Mouse (Mus musculus) G1E (cell line): ENCODE measurements at regions not wholly inside any gene's neighbourhood (a gene's known extent, or its start where the extent isn't known, plus 50 kb on each side); places are given as distances from the start of the nearest gene placed in this dataset.

Experiments
- CTCF ChIP-seq: IDR thresholded peaks from 2 replicates; pipeline ENCODE4 v1.5.1; 2012; ENCODE audit warnings: low read depth, low read length, inconsistent platforms, mixed read lengths
- GATA1 ChIP-seq: IDR thresholded peaks from 2 replicates; pipeline ENCODE4 v1.6.1; 2012; ENCODE audit warnings: borderline replicate concordance, low read length, inconsistent platforms, mixed read lengths
- GATA2 ChIP-seq: IDR thresholded peaks from 2 replicates; pipeline ENCODE4 v1.6.1; 2012; ENCODE audit warnings: low read depth, low read length, inconsistent platforms, borderline replicate concordance
- TAL1 ChIP-seq: conservative IDR thresholded peaks from 2 replicates; pipeline ENCODE4 v1.6.1; 2012; ENCODE audit warnings: low read depth, low read length, inconsistent platforms, mixed read lengths

DNA sequence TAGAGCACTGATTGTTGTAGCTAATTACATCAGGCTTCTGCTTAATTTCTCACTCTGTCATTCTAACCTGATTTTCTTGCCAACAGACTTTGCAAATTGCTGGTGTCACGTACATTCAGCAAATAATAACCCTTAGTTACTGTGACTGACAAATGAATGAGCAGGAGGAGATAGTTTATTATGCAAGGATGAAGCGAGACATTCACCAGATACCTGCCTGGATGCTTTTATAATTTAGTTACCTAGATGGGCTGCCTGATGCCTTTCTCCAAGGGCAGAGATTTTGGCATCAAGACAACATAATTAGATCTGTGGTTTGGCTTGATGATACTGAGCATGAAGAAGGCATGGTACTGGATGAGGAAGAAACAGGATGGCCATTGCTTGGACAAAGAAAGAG is 233.6 kb downstream of the Fbxo8 start:
- TF ChIP-seq CTCF (no peak), TAL1 (no peak), GATA1 (no peak), GATA2 (no peak)
